Mouse (Mus musculus): Measurements from ENCODE around the gene Ppara. TPM values are rescaled to one million over a fixed set of nuclear protein-coding genes. Genes with fewer than 3 reads are reported as not detected.

Gene Ppara
- polyA plus RNA-seq, 1 experiment from 2014 or later, result 1.7 TPM

DNA sequence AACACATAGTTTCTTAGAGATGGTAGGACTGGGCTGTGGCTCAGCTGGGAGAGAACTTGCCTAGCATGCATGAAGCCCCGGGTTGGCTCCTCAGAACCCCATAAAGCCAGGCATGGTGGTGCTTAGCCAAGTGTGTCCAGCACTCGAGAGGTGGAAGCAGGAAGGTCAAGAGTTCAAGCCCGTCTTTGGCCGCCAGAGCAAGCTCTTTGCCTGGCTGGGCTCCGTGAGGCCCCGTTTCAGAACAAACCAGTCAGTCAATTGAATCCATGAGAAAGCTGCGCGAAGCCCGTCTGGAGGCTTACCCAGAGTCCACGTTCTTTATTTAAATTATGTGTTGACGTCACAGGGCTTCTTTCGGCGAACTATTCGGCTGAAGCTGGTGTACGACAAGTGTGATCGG is 53.9 kb downstream of the Ppara start:
- no peak overlapping the region for H3K4me3 ChIP-seq
- H3K36me3 ChIP-seq, result no peaks in the 10 kb centered on the region
- H3K4me2 ChIP-seq, result no peak overlapping the region
- 77% methylated on average over 16 of the region's 16 CpGs for WGBS
- H3K9ac ChIP-seq, result no peak overlapping the region
- H3K4me1 ChIP-seq, result no peaks in the 10 kb centered on the region
- no peak overlapping the region for H3K27ac ChIP-seq
- no peak for ATAC-seq (ENCODE audit: insufficient number of reproducible peaks, low FRiP score, low TSS enrichment, low read depth)
- H3K9me3 ChIP-seq, result no peaks in the 10 kb centered on the region
- no peaks in the 10 kb centered on the region for H3K27me3 ChIP-seq

DNA sequence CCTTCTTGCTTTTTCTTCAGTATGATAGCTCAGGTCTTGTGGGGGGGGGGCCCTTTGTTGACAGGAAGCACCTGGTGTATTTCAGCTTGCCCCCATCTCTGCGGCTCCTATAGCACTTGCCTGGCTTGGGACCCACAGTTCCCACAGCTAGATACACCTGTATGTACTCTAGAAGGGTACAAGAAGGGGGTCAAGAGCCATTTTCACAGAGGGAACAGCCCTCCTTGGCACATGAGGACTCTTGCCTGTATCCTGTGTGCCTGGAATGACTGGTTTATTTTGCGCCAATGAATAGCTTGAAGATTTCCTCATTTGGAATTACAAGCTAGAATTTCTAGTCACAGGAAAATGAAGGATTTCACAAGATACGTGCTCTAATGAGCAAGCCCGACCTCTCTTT is 56.7 kb downstream of the Ppara start:
- H3K9ac ChIP-seq, result no peak overlapping the region
- H3K36me3 ChIP-seq, result no peaks in the 10 kb centered on the region
- ATAC-seq (ENCODE audit: insufficient number of reproducible peaks, low FRiP score, low TSS enrichment, low read depth), result no peak
- no peak overlapping the region for H3K4me3 ChIP-seq
- H3K4me2 ChIP-seq, result no peak overlapping the region
- no peaks in the 10 kb centered on the region for H3K27me3 ChIP-seq
- H3K27ac ChIP-seq, result no peak overlapping the region
- no peaks in the 10 kb centered on the region for H3K9me3 ChIP-seq
- no peaks in the 10 kb centered on the region for H3K4me1 ChIP-seq
- 73% methylated on average over 4 of the region's 4 CpGs for WGBS

DNA sequence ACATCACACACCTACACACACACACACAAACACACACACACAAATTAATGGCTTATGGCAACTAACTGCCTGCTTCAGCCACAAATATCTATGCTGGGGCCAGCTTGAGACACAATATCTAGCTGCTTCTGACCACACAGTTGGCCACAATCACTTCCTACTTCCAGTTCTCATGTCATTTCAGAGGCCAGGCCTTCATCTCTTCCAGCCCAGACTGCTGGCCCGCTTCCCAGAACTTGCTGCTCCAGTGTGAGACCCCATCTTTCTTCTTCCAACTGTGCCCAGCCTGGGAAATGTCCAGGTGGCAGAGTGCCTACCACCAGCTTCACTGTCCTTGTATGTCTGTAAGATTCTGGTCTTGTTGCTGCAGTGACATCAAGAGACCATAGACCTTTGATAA is 58.0 kb downstream of the Ppara start:
- Histone ChIP-seq H3K36me3 (no peaks in the 10 kb centered on the region), H3K27ac (no peak overlapping the region), H3K4me3 (no peak overlapping the region), H3K9me3 (no peaks in the 10 kb centered on the region), H3K4me2 (no peak overlapping the region), H3K27me3 (no peaks in the 10 kb centered on the region), H3K9ac (no peak overlapping the region), H3K4me1 (no peaks in the 10 kb centered on the region)
- 85% methylated on average over 1 of the region's 1 CpGs for WGBS
- ATAC-seq (ENCODE audit: insufficient number of reproducible peaks, low FRiP score, low TSS enrichment, low read depth), result no peak

DNA sequence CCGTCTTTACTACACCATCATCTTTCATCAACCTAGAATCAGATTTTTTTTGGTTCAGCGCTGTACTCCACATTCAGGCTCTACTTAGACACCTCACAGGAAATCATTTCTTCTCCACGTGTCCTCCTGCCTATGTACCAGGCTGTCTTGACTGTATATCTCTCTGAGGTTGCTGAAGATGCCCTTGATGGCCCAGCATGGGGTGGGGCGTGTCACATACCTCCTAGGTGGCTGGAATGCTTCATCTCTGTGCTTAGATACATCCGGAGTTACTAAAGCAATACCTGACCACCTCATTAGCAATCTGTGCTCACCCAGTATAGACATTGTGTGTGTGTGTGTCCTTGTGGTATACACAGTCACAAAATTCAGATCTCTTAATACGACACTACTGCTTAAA is 60.7 kb downstream of the Ppara start:
- H3K27ac ChIP-seq, result no peak overlapping the region
- H3K9ac ChIP-seq, result no peak overlapping the region
- ATAC-seq (ENCODE audit: insufficient number of reproducible peaks, low FRiP score, low TSS enrichment, low read depth), result no peak
- no peaks in the 10 kb centered on the region for H3K36me3 ChIP-seq
- no peak overlapping the region for H3K4me2 ChIP-seq
- no peak overlapping the region for H3K4me3 ChIP-seq
- H3K27me3 ChIP-seq, result no peaks in the 10 kb centered on the region
- H3K9me3 ChIP-seq, result no peaks in the 10 kb centered on the region
- 79% methylated on average over 6 of the region's 6 CpGs for WGBS
- no peaks in the 10 kb centered on the region for H3K4me1 ChIP-seq

DNA sequence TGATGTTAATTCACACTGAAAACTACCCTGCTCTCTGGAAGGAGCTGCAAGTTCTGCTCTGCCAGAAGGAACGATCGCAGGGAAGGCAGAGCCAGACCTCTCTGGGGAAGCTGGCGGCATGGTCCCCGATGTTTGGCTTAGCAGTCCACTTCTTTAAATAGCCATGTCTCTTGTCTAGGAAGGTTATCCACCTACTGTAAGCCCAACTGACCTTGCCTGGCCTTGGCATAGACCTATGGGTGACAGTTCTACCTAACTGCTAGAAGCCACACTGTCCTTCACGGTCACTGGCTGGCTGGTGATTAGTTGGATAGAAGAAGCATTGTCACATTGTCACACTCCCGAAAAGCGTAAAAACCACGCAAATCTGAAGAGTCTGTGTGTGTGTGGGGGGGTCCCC is 63.9 kb downstream of the Ppara start:
- Histone ChIP-seq H3K27me3 (no peaks in the 10 kb centered on the region), H3K4me2 (no peak overlapping the region), H3K4me1 (no peaks in the 10 kb centered on the region), H3K4me3 (no peak overlapping the region), H3K9me3 (no peaks in the 10 kb centered on the region), H3K36me3 (no peaks in the 10 kb centered on the region), H3K9ac (no peak overlapping the region), H3K27ac (no peak overlapping the region)
- 94% methylated on average over 8 of the region's 8 CpGs for WGBS
- ATAC-seq (ENCODE audit: insufficient number of reproducible peaks, low FRiP score, low TSS enrichment, low read depth), result no peak

DNA sequence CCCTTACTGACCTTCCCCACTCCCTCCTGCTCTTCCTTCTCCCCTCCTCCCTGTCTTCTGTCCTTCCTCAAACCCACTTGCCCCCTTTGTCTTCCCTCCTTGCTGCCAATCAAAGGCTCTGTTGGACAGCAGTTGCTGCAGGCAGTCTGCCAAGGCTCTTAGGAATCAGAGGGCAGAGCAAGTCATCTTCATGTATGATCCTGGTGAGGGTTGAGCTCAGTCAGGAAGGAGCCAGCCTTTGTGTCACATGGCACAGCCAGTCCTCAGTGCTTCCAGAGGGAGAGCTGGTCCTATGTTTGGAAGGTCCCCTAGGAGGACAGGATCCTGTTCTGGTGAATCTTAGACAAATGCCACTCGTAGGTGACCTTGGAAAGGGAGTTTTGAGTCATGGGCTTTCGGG is 68.1 kb downstream of the Ppara start:
- Histone ChIP-seq H3K9me3 (no peaks in the 10 kb centered on the region), H3K27me3 (no peaks in the 10 kb centered on the region), H3K4me1 (no peaks in the 10 kb centered on the region), H3K4me2 (no peak overlapping the region), H3K4me3 (no peak overlapping the region), H3K27ac (no peak overlapping the region), H3K9ac (no peak overlapping the region), H3K36me3 (peaks cover 5% of the 10 kb centered on the region; the same call in 1 of the 2 replicates)
- 79% methylated on average over 2 of the region's 2 CpGs for WGBS
- no peak for ATAC-seq (ENCODE audit: insufficient number of reproducible peaks, low FRiP score, low TSS enrichment, low read depth)

DNA sequence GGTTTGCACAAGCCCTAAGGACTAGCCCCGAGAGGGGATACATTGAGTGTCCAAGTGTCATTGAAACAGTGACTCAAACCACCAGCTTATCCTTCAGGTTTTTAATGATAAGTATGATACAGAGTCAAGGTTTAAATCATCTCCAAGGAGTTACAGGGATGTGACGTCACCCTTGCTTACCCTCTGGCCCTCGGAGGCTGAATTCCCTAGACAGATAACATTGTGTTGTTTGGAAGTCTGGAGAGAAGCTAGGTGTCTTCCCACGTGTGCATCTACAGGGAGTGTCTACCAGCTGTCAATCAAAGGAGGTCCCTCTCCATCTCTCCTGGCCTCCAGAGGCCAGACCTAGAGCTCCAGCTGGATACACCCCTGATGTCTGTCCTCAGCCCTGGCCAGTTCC is 72.1 kb downstream of the Ppara start:
- no peaks in the 10 kb centered on the region for H3K9me3 ChIP-seq
- WGBS, result 81% methylated on average over 4 of the region's 4 CpGs
- H3K9ac ChIP-seq, result no peak overlapping the region
- peaks cover 5% of the 10 kb centered on the region; the same call in 1 of the 2 replicates for H3K36me3 ChIP-seq
- H3K27ac ChIP-seq, result no peak overlapping the region
- H3K4me1 ChIP-seq, result peaks cover 11% of the 10 kb centered on the region
- ATAC-seq (ENCODE audit: insufficient number of reproducible peaks, low FRiP score, low TSS enrichment, low read depth), result no peak
- no peaks in the 10 kb centered on the region for H3K27me3 ChIP-seq
- H3K4me3 ChIP-seq, result no peak overlapping the region
- no peak overlapping the region for H3K4me2 ChIP-seq

DNA sequence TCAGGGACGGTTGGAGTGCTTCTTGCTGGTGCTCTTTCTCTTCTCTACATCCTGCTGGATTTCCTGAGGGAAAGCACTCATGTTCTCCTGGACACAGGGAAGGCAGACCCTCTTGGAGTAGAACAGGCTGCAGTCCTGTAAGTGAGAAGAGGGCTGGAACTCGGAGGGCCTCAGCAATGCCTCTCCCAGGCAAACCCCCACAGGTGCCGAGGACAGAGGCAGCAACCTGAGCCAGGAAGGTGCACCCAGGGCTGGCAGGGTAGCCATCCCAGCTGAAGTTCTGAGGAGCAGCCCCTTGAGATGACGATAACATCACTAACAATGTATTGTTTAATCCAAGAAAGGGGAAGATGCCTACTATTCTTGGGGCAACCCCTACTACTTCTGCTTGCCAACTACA is 72.6 kb downstream of the Ppara start:
- Histone ChIP-seq H3K27me3 (no peaks in the 10 kb centered on the region), H3K4me3 (no peak overlapping the region), H3K27ac (no peak overlapping the region), H3K36me3 (peaks cover 5% of the 10 kb centered on the region; the same call in 1 of the 2 replicates), H3K4me2 (no peak overlapping the region), H3K9me3 (no peaks in the 10 kb centered on the region), H3K9ac (no peak overlapping the region), H3K4me1 (peaks cover 11% of the 10 kb centered on the region)
- 74% methylated on average over 4 of the region's 4 CpGs for WGBS
- ATAC-seq (ENCODE audit: insufficient number of reproducible peaks, low FRiP score, low TSS enrichment, low read depth), result no peak

DNA sequence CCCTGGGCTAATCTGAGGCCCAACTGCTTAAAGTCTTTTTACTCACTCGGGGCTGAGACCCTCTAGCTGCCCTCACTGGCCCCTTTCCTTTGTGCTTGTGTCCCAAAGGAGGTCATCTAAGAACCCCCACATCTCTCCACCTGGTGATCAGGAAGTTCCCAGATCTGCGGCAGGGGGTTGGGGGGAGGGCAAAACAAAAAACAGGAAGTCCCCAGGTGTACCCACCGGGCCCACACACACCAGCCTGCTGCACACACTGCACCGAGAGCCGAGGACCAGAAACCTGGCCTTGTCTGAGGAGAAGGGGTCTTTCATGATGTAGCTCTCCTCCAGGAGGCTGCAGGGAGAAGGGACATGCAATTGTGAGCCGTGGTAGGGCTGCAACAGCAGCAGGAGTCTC is 73.2 kb downstream of the Ppara start:
- ATAC-seq (ENCODE audit: insufficient number of reproducible peaks, low FRiP score, low TSS enrichment, low read depth), result no peak

DNA sequence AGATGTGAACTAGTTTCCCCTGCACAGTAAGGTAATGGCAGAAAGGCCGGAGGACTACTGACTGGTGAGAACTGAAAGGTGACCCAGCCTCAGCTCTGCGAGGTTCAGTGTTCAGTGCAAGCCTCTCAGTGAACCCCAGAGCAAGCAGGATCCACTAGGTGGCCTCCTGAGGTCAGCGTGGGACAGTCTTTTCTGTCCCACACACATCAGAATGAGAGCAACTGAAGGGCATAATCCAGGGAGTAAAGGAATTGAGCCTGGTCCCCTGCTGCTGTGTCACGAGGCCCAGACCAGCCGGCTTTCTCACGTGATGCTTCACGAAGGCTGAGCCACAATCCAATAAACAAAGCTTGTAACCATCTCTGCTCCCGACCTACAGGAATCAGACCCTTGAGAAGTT is 73.7 kb downstream of the Ppara start:
- Histone ChIP-seq H3K4me1 (peaks cover 11% of the 10 kb centered on the region), H3K36me3 (peaks cover 5% of the 10 kb centered on the region; the same call in 1 of the 2 replicates), H3K9ac (no peak overlapping the region), H3K4me3 (no peak overlapping the region), H3K4me2 (no peak overlapping the region), H3K9me3 (no peaks in the 10 kb centered on the region), H3K27me3 (no peaks in the 10 kb centered on the region), H3K27ac (no peak overlapping the region)
- WGBS, result 52% methylated on average over 8 of the region's 8 CpGs
- no peak for ATAC-seq (ENCODE audit: insufficient number of reproducible peaks, low FRiP score, low TSS enrichment, low read depth)

More for the DNA sequence above, 73.2 kb downstream of the Ppara start:
- 75% methylated on average over 6 of the region's 6 CpGs for WGBS
- Histone ChIP-seq H3K9ac (no peak overlapping the region), H3K9me3 (no peaks in the 10 kb centered on the region), H3K27me3 (no peaks in the 10 kb centered on the region), H3K4me1 (peaks cover 11% of the 10 kb centered on the region), H3K36me3 (peaks cover 5% of the 10 kb centered on the region; the same call in 1 of the 2 replicates), H3K4me2 (no peak overlapping the region), H3K27ac (no peak overlapping the region), H3K4me3 (no peak overlapping the region)

DNA sequence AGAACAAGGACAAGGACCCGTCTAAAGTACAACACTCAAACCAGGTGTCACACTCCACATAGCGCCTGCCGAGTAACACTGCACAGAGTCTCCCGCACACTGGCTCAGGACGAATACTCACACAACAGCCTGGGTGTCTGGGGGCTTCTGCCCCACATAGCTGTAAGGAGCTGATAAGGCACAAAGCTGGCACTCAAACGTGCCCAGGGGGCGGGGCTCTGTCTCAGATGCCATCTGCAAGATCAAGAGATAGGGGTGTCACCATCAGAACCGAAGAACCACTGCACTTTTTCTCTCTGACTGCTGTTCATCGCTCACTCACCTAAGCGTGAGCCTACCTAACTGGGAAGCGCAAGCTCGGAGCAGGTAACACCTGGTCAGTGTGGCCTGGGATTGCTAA is 74.3 kb downstream of the Ppara start:
- Histone ChIP-seq H3K4me1 (peaks cover 11% of the 10 kb centered on the region), H3K27ac (no peak overlapping the region), H3K27me3 (no peaks in the 10 kb centered on the region), H3K36me3 (peaks cover 5% of the 10 kb centered on the region; the same call in 1 of the 2 replicates), H3K9ac (no peak overlapping the region), H3K4me2 (no peak overlapping the region), H3K9me3 (no peaks in the 10 kb centered on the region), H3K4me3 (no peak overlapping the region)
- no peak for ATAC-seq (ENCODE audit: insufficient number of reproducible peaks, low FRiP score, low TSS enrichment, low read depth)
- 84% methylated on average over 12 of the region's 12 CpGs for WGBS

DNA sequence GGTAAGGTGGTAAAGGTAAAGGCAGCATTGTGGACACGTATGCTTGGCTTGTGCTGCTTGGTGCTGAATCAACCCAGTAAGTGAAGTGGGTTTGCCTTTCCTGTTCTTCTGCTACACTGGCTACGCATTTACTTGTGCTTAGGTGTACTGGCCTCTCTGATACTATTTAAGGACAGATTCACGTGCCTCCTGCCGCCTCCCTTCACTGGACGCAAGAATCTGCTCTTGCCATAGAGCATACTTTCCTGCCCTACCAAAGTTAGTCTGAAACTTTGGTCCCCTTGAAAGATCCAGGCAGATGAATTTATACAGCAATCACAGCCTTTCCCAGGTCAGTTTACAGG is 75.7 kb downstream of the Ppara start:
- Histone ChIP-seq H3K9me3 (no peaks in the 10 kb centered on the region), H3K4me3 (peak overlapping the region; percentile 62), H3K4me2 (peak overlapping the region; percentile 69), H3K9ac (peak overlapping the region; percentile 59; the same call in 1 of the 2 replicates), H3K27ac (no peak overlapping the region), H3K36me3 (peaks cover 5% of the 10 kb centered on the region; the same call in 1 of the 2 replicates), H3K27me3 (no peaks in the 10 kb centered on the region), H3K4me1 (peaks cover 11% of the 10 kb centered on the region)
- WGBS, result 80% methylated on average over 5 of the region's 5 CpGs
- no peak for ATAC-seq (ENCODE audit: insufficient number of reproducible peaks, low FRiP score, low TSS enrichment, low read depth)

Data from limb, embryonic 15.5 days (tissue).